Mouse (Mus musculus): Measurements from ENCODE around the gene Cdc42ep1. TPM values are rescaled to one million over a fixed set of nuclear protein-coding genes. Genes with fewer than 3 reads are reported as not detected.
"Not testable (repeated sequence)": the region's sequence is repeated elsewhere in the genome, so short reads cannot be mapped to it uniquely, and the experiment has no call there.

The Cdc42ep1 gene
- total RNA-seq, 2 experiments from 2014 or later, result 11.9 to 15.8 TPM

GRCm38 (mm10) chr15:78876991-78877809 is 34.8 kb downstream of the Cdc42ep1 start, which contains the start of gene Gga1:
Gga1 (plus strand) TSS chr15:78877190.
- DNase-seq (ENCODE audit: low spot score in 2 of 2), result peak; percentile 94 to 98

- DNase-seq (ENCODE audit: low spot score in 2 of 2), result no peak
Observed at GRCm38 (mm10) chr15:78877810-78878390, 35.5 kb downstream of the Cdc42ep1 start.

- DNase-seq (ENCODE audit: low spot score in 2 of 2), result not testable (repeated sequence)
Observed at GRCm38 (mm10) chr15:78878792-78879516, 36.5 kb downstream of the Cdc42ep1 start.

GRCm38 (mm10) chr15:78880432-78880831 is 38.0 kb downstream of the Cdc42ep1 start:
- no peak for DNase-seq (ENCODE audit: low spot score in 2 of 2)

- no peak for DNase-seq (ENCODE audit: low spot score in 2 of 2)
Observed at GRCm38 (mm10) chr15:78881828-78882227, 39.4 kb downstream of the Cdc42ep1 start.

- DNase-seq (ENCODE audit: low spot score in 2 of 2), result no peak
Observed at GRCm38 (mm10) chr15:78889401-78889853, 47.0 kb downstream of the Cdc42ep1 start.

- DNase-seq (ENCODE audit: low spot score in 2 of 2), result no peak
Observed at GRCm38 (mm10) chr15:78892440-78892839, 50.0 kb downstream of the Cdc42ep1 start.

- no peak for DNase-seq (ENCODE audit: low spot score in 2 of 2)
Observed at GRCm38 (mm10) chr15:78894726-78895125, 52.3 kb downstream of the Cdc42ep1 start.

- DNase-seq (ENCODE audit: low spot score in 2 of 2), result no peak
Observed at GRCm38 (mm10) chr15:78895741-78896140, 53.3 kb downstream of the Cdc42ep1 start.

GRCm38 (mm10) chr15:78896149-78896548 is 53.7 kb downstream of the Cdc42ep1 start:
- DNase-seq (ENCODE audit: low spot score in 2 of 2), result no peak

- no peak for DNase-seq (ENCODE audit: low spot score in 2 of 2)
Observed at GRCm38 (mm10) chr15:78897488-78897887, 55.1 kb downstream of the Cdc42ep1 start.

- no peak for DNase-seq (ENCODE audit: low spot score in 2 of 2)
Observed at GRCm38 (mm10) chr15:78898507-78899001, 56.1 kb downstream of the Cdc42ep1 start.

- DNase-seq (ENCODE audit: low spot score in 2 of 2), result no peak
Observed at GRCm38 (mm10) chr15:78899409-78899739, 57.0 kb downstream of the Cdc42ep1 start, which contains the start of gene Gm49510. Gm49510 (plus strand) TSS chr15:78899667.

- DNase-seq (ENCODE audit: low spot score in 2 of 2), result peak; percentile 43 to 71
Observed at GRCm38 (mm10) chr15:78899740-78900584, 57.5 kb downstream of the Cdc42ep1 start, which contains the start of gene Sh3bp1. Sh3bp1 (plus strand) TSS chr15:78899768.

Small RNAs within 50 kb of the gene (microRNA-seq; reads per million reads assigned to microRNA genes)
- 0.25 to 0.78 reads per million in 2 experiments for gene Mir6955

Other genes with a start within 250 kb of the Cdc42ep1 start
- 10 to 100 TPM; 20.0 to 26.3 TPM for gene Cyth4, start 245.6 kb upstream of the Cdc42ep1 start, total RNA-seq (2021)
- 100 to 1,000 TPM; 206 to 214 TPM for gene Elfn2, start 123.9 kb upstream of the Cdc42ep1 start, total RNA-seq (2021)
- 1 to 10 TPM; 6.0 to 6.2 TPM for gene Mfng, start 69.1 kb upstream of the Cdc42ep1 start, total RNA-seq (2021)
- gene Card10, start 39.6 kb upstream of the Cdc42ep1 start, total RNA-seq (2021), result 1 to 10 TPM; 5.9 to 6.7 TPM
- not detected for gene Lgals2, start 12.9 kb downstream of the Cdc42ep1 start, total RNA-seq (2021)
- gene Gga1, start 34.6 kb downstream of the Cdc42ep1 start, total RNA-seq (2021), result 10 to 100 TPM; 59.0 to 61.7 TPM
- under 1 TPM in 1 of 2 experiments, not detected in 1; 0.52 TPM for gene Gm49510, start 57.0 kb downstream of the Cdc42ep1 start, total RNA-seq (2021)
- gene Sh3bp1, start 57.1 kb downstream of the Cdc42ep1 start, total RNA-seq (2021), result 10 to 100 TPM; 32.4 to 34.4 TPM
- gene Pdxp, start 71.3 kb downstream of the Cdc42ep1 start, total RNA-seq (2021), result 100 to 1,000 TPM; 170 to 178 TPM
- gene Lgals1, start 84.1 kb downstream of the Cdc42ep1 start, total RNA-seq (2021), result 10 to 100 TPM; 23.8 to 27.0 TPM
- 10 to 100 TPM; 36.2 to 37.5 TPM for gene Nol12, start 92.3 kb downstream of the Cdc42ep1 start, total RNA-seq (2021)
- gene Triobp, start 105.1 kb downstream of the Cdc42ep1 start, total RNA-seq (2021), result 1 to 10 TPM; 9.0 to 9.2 TPM
- gene H1f0, start 185.8 kb downstream of the Cdc42ep1 start, total RNA-seq (2021), result 10 to 100 TPM; 83.7 to 93.8 TPM
- gene Galr3, start 199.3 kb downstream of the Cdc42ep1 start, total RNA-seq (2021), result under 1 TPM in 1 of 2 experiments, not detected in 1; 0.42 TPM
- gene Ankrd54, start 220.3 kb downstream of the Cdc42ep1 start, total RNA-seq (2021), result 10 to 100 TPM; 18.0 to 22.7 TPM
- 10 to 100 TPM; 71.5 to 71.8 TPM for gene Eif3l, start 232.6 kb downstream of the Cdc42ep1 start, total RNA-seq (2021)

Measured in layer of hippocampus, adult 18-20 months (tissue).